Mouse (Mus musculus): ENCODE data around the gene Tesc.

The Tesc gene

DNA sequence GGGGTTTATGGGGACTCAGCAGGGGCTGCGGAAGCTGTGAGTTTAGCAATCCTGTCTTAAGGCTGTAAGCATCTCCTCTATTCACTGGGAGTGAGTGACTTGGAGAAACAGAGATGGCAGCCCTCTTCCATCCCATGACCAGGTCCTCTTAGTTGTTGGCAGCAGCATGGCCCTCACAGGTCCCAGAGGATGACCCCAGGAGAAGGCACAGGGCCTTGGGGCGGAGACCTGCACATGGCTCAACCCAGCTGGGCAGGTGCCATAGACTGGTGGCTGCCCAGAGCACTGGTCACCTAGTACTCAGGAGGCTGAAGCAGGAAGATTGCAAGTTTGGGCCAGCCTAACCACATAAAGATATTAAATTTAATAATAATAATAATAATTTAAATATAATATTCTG lies 11.9 kb upstream of the Tesc start:
- DNase-seq (ENCODE audit: low read depth, low spot score), result no peak

- DNase-seq (ENCODE audit: low read depth, low spot score), result no peak
Measured at GRCm38 (mm10) chr5:118017527-118017926, 10.0 kb upstream of the Tesc start.

DNA sequence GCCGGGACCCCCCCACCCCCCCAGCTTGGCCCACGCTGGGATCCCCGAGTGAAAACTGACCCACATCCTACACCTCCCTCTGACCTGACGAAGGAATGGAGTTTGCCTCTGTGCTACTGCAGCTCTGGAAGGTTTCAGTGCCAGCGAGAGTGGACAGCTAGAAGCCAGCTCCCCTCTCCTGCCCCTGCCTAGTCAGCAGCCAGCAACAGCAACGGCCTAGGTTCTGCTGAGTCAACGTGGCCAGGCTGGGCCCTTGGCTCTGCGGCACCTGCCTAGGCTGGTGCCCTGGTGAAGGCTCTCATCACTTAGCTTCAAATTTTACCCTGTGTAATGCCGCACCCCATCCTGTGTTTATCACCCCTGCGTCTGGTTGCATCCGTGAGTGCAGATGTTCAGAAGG lies 7.6 kb upstream of the Tesc start:
- peak; percentile 18 for DNase-seq (ENCODE audit: low read depth, low spot score)

- DNase-seq (ENCODE audit: low read depth, low spot score), result no peak
Measured at GRCm38 (mm10) chr5:118023053-118023452, 4.5 kb upstream of the Tesc start.

DNA sequence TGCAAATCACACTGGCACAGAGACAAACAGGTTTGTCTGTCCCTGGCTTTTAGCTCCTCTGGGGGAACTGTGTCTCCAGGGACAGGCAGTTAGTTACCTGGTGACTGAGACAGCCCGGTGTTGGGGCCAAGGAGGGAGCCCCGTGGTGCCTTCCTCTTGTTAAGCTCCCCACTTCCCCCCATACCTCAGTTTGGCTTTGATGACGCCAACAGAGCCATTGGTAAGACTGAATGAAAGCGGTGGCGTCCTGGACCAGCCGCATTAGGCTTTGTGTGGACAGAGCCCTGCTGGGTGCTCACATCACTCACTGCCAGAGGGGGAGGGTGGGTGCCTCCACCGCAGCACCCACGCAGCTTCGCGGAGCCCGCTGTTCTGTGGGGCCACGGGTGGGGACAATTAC lies 1.7 kb upstream of the Tesc start:
- DNase-seq (ENCODE audit: low read depth, low spot score), result no peak

GRCm38 (mm10) chr5:118026343-118026742 lies 1.2 kb upstream of the Tesc start:
- DNase-seq (ENCODE audit: low read depth, low spot score), result no peak

- no peak for DNase-seq (ENCODE audit: low read depth, low spot score)
Measured at GRCm38 (mm10) chr5:118027101-118027697, 344 bp upstream of the Tesc start.

GRCm38 (mm10) chr5:118028191-118029034 lies 870 bp downstream of the Tesc start:
- no peak for DNase-seq (ENCODE audit: low read depth, low spot score)

DNA sequence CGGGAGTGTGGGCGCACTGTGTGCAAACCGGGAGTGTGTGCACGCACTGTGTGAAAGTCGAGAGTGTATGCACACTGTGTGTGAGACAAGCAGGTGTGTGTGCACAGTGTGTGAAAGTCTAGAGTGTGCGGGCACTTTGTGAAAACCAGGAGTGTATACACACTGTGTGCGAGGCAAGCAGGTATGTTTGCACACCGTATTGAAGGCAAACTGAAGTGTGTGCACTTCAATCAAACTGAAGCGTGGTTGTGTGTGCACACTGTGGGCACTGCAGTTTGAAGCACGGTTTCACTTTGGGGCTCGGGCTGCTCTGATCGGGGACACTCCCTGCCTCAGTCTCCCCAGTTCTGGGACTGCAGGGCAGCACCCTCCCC lies 1.5 kb downstream of the Tesc start:
- no peak for DNase-seq (ENCODE audit: low read depth, low spot score)

- DNase-seq (ENCODE audit: low read depth, low spot score), result no peak
Measured at GRCm38 (mm10) chr5:118029420-118029819, 1.9 kb downstream of the Tesc start.

DNA sequence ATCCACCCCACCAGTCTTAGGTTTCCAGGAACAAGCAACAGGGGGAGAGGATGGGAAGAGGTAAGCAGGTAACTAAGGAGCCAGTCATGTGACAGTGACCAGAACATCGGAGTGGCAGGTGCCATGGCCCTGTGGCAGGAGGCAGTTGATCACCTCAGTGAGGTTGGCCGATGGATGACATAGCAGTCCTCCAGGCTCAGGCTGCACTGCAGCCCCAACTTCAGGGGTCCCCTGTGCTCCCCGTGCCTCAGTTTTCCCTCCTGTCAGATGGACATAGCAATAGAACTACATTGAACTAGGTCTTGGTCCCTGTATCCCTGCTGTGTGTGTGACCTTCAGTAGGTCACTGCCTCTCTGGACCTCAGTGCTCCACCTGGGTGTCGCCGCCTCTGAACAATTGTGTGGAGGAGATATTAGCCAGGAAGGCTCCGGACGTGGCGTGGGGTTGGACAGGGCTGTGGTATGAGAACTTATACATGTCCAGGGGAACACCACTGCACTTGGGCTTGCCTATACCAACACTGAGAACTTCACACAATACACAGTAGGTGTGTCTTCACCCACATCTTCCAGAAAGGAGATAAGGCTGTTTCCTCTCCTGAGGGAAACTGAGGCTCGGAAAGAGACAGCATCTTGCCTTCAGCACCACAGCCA lies 2.6 kb downstream of the Tesc start:
- DNase-seq (ENCODE audit: low read depth, low spot score), result no peak

DNA sequence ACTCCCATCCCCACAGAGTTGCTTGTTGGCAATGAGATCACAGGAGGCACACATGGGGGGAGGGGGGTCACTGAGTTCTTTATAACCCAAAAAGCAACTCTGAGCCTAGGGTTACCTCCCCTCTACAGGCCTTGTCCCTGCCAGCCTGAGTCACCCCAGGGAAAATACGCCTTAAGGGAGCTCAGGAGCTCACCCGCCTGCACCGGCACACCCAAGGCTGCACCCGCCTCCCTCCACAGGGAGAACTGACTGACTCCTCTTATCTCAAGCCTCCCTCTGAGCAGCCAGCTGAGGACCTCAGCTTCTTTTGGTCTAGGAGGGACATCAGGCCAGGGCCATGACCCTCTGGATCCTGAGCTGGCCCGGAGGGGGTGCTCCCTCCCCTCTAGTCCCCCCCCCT lies 3.5 kb downstream of the Tesc start:
- no peak for DNase-seq (ENCODE audit: low read depth, low spot score)

DNA sequence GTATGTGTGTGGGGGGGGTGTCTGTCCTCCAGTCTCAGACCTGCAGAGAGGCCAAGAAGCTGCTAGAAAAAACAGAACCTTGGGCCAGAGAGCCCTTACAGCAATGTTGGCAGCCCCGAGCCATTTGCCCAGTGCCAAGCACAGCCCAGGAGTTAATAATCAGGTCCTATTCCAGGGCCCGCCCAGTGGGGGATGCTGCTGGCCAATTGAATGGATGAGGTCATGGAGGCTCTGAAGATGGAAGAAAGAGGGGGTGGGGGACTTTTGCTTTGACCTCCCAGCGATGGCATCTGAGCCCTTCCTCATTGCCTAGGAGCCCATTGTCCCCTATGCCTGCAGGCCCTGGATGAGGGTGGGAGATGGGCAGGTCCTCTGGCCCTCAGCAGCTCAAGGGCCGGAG lies 4.0 kb downstream of the Tesc start:
- no peak for DNase-seq (ENCODE audit: low read depth, low spot score)

DNA sequence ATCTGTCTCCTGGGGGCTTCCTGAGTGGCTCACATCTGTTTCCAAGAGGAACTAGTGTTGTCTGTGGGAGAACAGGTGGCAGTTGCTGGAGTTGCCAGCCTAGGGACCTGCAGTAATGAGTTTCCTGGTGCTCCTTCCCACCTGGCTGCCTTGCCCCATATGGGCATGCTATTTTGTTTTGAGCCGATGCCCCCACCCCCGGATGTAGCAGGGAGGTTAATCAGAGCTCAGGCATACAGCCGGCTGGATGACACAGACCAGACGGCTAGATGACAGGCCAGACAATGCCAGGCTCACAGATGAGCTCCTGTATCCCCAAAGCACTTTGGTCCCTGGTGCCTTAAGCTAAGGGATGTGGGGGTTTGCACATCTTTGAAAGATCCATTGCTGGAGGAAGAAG lies 5.8 kb downstream of the Tesc start:
- DNase-seq (ENCODE audit: low read depth, low spot score), result no peak

GRCm38 (mm10) chr5:118033740-118034139 lies 6.2 kb downstream of the Tesc start:
- no peak for DNase-seq (ENCODE audit: low read depth, low spot score)

DNA sequence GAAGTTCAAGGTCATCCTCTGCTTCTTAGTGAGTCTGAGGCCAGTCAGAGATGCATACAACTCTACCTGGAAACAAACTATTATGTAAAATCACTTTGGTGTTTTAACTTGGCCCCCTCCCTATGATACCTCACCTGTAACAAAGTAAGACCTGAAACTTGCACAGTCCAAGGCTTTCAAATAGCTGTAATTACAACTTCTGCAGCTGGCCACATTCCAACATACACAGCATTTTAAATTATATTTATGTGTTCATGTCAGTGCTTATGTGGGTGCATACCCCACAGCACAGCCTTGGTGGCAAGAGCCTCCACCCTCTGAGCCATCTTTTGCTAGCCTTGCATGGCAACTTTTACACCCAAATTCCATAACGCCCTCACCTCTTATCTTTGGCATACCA lies 7.1 kb downstream of the Tesc start:
- DNase-seq (ENCODE audit: low read depth, low spot score), result no peak

DNA sequence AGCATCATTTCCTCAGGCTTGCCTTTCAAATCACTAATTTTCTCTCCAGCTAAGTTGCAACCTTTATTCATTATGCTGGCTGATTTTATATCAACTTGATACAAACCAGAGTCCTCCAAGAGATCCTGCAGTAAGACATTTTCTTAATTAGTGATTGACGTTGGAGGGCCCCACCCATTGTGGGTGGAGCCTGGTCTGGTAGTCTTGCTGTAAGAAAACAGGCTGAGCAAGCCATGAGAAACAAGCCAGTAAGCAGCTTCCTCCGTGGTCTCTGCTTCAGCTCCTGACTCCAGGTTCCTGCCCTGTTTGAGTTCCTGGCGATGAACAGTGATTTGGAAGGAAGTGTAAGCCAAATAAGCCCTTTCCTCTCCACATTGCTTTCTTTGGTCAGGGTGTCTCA lies 8.2 kb downstream of the Tesc start:
- no peak for DNase-seq (ENCODE audit: low read depth, low spot score)

- DNase-seq (ENCODE audit: low read depth, low spot score), result no peak
Measured at GRCm38 (mm10) chr5:118036888-118037797, 9.6 kb downstream of the Tesc start.

- DNase-seq (ENCODE audit: low read depth, low spot score), result no peak
Measured at GRCm38 (mm10) chr5:118037798-118038484, 10.4 kb downstream of the Tesc start.

- DNase-seq (ENCODE audit: low read depth, low spot score), result no peak
Measured at GRCm38 (mm10) chr5:118039241-118039668, 11.7 kb downstream of the Tesc start.

DNA sequence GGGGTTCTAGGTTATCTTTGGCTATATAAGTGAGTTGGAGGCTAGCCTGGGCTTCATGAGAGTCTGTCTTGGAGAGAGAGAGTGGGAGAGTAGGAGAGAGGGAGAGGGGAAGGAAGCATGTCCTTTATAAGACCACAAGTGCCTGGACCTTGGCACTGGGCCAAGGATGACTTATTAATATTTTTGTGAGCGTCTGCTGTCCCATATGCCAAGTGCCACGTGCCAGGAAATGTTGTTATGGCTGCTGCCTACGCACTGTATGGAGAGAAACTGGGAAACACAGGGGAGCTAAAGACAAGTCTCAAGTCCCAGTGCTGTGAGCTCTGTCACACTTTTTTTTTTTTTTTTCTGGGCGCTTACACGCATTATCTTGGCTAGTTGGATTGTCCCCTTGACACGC lies 15.1 kb downstream of the Tesc start:
- no peak for DNase-seq (ENCODE audit: low read depth, low spot score)
